Mouse (Mus musculus) kidney, postnatal 25 days (tissue): ENCODE results near the gene Sall1.

ENCODE experiments used
- DNase-seq, 2 experiments: peaks; one replicate each; pipeline ENCODE4 v3.0.0; 2021; ENCODE audit warnings: mixed read lengths in 2 of 2

Sall1 gene

DNA sequence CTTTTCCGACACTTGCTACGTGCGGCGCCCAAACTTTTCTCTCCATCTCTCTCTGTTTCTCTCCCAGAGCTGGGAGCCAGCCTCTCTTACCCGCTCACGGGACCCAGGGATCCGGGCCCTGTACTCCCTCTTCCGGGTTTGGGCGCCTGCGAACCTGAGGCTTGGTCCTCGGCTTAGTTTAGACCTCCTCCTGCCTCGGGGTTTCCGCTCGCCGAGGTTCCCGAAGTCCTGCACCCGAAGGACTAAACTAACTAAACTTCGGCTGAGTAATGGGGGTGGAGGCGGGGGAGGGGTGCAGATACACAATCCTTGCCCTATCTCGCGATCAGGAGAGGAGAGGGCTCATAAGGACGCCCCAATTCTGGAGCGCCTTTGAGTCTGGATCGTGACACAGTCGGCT is at the start of gene Sall1:
Gene Sall1, minus strand, starts transcription at position 223 of the 400 bp plus-strand sequence.
- DNase-seq, result peak; percentile 53 to 77

DNA sequence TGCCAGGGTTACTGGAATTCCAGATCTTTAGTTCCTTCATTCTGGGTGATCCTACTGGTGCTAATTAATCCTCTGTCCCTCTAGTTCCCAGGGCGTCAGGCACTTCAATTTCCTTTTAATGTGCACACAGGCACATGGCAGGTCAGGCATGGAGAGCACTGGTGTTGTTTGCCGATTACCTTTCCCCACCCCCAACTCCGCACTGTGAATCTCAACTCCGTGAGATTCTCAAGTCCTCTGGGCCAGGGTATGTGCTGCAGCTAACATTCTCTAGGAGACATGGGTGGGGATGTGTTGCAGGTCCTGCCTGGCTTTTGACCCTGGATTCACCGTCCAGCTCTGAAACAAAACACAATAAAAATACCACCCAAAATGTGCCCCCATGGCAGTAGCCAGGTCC is 46.0 kb upstream of the Sall1 start:
- DNase-seq, result no peak

DNA sequence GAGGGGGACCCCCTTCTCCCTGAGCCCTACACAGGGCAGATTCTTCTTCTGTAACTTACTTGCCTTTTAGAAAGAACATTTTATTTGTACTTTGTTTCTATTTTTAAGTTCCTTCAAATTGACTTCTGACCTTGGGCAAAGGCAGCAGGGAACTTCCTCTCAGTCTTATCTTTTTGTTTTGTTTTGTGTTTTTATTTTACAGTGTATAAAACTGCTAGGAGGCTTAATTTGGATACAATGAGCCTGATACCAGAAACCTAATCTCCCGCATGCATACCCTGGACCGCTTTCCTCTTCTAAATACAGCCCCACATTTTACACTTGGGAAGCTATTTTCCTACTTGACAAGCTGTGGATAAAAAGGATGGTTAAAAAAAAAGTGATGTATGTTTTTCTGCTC is 35.2 kb upstream of the Sall1 start:
- no peak for DNase-seq

- DNase-seq, result no peak
Observed at GRCm38 (mm10) chr8:89072968-89073382, 29.0 kb upstream of the Sall1 start.

DNA sequence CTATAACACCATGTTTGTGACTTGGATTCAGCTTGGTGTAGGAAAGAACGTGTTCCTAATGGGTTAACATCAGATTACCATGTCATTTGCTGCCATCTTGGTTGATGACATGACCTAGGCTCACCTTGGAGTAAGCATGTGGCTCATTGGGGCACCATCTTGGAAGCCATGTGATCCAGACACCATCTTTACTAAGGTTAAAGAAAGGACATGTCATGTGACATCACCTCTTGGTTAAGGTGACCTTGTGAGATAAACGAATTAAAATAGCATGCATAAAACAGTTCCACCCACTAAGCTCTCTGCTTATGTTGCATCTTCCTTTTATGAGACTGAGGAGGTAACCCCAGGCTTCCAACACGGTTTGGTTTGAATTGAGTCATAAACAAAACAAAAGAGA is 23.5 kb upstream of the Sall1 start:
- no peak for DNase-seq

GRCm38 (mm10) chr8:89064042-89064441 is 20.1 kb upstream of the Sall1 start:
- no peak for DNase-seq

DNA sequence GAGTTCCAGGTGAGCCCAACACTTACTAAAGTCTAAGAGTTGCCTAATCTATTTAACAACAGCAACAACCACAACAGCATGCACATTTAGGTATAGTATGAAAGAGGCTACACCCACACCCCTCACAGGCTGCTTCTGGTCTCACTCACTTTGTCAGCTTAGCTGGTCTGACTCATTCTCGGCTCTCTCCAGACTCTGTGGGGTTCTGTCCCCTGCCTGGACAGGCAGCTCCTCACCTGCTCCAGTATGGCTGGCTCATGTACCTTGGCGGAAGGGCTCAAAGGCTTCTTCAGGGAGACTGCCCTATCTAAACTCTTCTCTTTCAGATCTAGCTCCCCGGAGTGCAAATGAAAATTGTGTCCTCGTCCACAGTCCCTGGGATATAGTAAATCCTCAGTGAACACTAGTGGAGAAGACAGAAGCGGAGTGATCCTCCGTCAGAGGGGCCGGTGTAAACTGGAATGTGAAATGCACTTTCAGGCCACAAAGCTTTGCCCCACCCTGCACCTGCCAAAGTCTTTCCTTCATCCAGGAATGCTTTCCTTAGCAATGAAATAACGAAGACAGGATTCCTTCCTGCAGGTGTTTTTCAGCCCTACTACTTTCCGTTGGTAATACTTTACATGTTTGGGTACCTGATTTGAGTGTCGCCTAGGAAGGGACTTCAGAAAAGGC is 19.5 kb upstream of the Sall1 start:
- peak in 1 of 2 experiments; percentile 9 for DNase-seq

GRCm38 (mm10) chr8:89060717-89061116 is 16.8 kb upstream of the Sall1 start:
- peak in 1 of 2 experiments; percentile 50 for DNase-seq

DNA sequence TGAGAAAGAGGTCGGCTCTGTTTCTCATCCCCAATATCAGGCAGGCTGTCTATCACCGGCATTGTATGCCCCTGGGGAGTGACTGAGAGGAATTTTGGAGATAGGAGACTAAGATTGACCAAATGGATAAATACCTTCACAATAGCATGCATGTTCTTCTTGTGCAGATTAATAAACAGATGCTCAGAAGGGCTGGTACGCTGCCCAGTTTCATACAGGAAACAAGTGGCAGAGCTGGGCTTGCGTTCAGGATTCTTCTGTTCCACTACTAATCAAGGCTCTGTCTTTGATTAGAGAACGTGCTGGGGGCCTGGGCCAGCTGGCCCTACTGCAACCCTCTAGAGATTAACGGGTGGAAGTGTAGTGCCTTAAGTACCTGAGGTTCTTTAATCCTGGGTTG is 15.5 kb upstream of the Sall1 start:
- peak in 1 of 2 experiments; percentile 21 for DNase-seq

- DNase-seq, result no peak
Observed at GRCm38 (mm10) chr8:89052880-89053279, 8.9 kb upstream of the Sall1 start.

DNA sequence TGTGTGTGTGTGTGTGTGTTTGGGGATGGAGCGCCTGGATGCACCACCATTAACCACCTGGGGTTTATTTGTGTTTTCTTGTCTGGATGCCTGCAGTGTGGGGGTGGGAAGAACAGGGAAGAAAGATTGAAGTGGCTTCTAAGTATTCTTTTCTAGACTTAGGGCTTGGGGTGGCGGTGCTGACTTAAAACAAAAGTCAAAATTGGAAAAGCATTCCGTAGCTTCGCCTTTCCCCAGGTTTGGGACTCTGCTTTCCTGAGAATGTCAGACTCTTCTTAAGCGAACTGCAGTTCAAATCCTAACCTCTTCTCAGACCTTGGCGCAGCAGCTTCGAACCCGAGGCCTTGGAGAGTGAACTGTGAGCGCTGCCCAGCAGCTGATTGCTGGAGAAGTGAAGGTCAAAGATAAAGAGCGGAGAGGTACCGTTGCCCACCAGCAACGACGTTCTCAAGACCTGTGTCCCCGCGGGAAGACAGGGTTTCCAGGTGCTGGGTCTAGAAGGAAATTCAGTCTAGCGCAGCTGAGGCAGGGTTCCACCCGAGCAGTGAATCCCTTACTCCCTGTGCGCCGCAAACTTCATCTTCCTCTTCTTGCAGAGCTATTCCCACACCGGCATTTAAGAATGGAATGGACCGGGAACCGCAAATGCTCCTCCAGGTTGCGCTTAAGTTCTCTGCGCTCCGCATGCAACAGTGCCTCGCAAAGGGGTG is 2.8 kb upstream of the Sall1 start:
- peak in 1 of 2 experiments; percentile 59 for DNase-seq

DNA sequence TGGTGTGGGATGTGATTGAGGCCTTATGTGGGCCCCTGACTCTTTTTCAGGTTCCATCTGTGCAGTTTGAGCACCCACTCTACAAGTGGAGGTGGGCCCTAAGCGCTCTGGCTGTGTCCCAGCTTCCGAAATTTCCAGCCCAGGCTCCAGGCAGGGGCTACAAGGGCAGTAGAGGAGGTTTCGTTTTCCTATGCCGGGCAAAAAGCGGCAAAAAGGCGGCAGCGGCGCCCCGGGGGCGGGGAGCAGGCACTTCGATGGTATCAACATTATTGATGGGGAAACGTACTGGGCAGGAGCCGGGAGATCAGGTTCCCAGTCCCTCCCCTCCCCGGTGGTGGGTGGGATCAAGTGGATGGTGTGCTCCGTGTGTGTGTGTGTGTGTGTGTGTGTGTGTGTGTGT is 2.3 kb upstream of the Sall1 start:
- DNase-seq, result peak; percentile 65 to 87

DNA sequence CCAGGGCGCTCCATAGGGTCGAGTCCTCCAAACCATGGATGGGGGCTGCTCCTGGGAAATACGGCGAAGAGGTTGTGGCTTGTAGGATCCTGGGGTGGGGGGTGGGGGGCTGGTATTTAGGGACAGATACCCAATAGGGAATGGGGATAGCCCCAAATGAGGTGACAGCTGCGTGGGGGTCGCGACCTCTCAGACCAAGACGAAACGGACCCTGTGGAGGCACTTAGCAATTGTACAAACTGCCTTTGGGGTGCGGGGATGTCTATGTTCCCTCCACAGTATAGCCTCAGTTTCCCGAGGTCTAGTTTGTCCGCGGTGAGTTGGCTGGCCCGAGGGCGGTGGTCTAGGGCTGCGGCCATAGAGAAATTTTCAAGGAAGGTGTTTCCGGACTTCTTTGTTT is 1.8 kb upstream of the Sall1 start:
- DNase-seq, result peak in 1 of 2 experiments; percentile 36

GRCm38 (mm10) chr8:89045218-89045601 is 1.2 kb upstream of the Sall1 start:
- DNase-seq, result peak in 1 of 2 experiments; percentile 36

DNA sequence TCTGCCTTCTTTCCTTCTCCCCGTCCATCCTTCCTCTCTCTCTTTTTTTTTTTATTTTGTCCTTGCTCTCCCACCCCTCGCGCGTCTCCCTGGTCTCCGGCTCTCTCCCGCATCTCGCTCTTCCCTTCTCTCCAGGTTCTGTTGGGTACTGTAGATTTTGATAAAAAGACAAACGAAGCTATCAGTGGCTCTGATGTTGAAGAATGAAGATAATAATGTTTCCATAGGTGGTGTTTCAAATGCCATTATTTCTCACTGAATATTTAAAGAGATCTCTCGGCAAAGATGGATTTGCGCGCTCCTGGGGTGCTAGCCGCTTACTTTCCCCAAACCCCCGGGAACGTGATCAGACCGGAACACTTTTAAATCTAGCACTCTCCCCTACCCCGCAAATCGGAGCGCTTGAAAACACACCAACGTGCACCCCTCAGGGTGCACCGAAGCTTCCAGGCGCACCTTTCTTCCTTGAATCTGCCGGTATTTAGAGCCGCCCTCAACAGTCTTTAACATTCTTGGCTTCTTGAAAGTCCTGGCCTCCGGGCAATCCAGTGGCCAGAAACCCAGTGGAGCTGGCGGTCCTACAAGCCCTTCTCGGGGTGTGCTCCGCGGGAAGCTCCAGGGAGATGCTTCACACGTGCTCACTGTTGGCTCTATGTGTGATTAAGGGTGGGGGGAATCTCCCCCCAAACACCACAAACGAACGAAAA is 702 bp upstream of the Sall1 start:
- peak; percentile 45 to 67 for DNase-seq

GRCm38 (mm10) chr8:89043371-89043841 is 556 bp downstream of the Sall1 start:
- peak; percentile 84 to 95 for DNase-seq

DNA sequence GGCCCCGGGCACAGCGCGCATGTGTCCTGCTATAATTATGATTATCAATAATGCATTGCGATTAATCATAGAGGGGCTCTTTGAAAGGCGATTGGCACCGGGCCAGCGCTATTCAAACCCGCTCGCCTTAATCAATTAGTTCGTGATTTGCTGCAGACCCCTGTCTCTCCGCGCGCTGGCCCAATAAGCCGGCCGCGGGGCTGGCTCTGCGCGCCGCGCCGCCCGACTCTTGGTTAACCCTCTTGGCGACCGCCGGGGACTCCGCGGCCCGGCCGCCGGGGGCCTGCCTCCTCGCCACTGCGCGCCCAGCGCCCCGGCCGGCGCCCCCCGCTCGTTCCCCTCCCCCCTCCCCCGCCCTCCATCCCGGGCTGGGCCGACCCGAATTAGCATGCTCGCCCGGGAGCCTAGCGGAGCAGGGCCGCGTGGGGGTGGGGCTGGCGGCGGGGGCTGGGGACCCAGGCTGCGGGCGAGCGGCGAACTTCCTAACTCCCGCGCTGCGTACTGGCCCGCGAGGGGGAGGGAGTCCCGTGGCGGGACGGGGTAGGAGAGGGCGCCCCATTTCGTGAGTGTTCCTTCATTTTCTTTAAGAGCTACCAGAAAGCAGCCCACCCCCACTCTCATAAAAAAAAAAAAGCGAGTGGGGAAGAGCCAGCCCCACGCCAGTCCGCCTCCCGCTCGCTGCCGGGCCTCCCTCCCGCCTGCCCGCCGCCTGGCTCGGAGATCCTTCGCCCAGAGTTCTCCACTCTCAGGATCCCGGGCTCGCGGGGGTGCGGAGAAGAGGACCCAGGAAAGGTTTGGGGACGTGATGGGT is 1.2 kb downstream of the Sall1 start:
- DNase-seq, result peak; percentile 79 to 94

GRCm38 (mm10) chr8:89042118-89042460 is 1.9 kb downstream of the Sall1 start:
- DNase-seq, result no peak

DNA sequence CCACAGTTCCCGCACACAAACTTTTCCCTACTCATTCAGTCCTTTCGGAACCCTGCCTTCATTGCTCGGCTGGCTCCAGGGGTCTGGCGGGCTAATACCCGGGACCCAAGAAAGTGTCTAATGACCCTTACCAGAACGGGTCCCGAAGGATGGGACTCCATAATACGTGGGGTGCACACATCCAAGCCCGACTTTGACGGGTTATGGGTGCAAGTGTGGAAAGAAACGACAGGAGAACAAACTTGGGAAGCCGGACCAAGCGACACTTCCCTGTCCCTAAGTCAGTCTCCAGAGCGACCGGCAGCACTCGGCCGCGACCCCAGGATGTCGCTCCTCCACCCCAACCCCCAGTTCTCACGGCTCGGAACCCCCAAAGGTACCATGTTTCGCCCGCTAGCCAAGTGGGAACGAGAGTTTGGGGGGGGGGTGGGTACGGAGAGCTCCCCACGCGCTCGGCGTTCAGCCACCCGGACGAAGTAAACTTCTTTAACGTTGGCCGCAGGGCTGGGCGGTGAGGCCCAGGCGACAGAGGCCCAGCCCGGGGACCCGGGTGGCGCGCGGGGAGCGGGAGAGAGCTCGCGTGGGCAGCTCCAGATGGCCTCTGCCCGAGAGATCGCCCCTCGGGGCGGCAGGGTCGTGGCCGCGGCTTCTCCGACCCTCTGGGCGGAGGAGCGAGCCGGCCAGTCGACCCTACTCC is 2.4 kb downstream of the Sall1 start:
- peak in 1 of 2 experiments; percentile 60 for DNase-seq

- DNase-seq, result peak; percentile 68 to 88
Observed at GRCm38 (mm10) chr8:89040751-89041420, 3.1 kb downstream of the Sall1 start.

GRCm38 (mm10) chr8:89039890-89040289 is 4.1 kb downstream of the Sall1 start:
- no peak for DNase-seq

GRCm38 (mm10) chr8:89038920-89039319 is 5.0 kb downstream of the Sall1 start:
- DNase-seq, result no peak
